Mouse (Mus musculus): ENCODE results near the gene Zfp74.

Zfp74 gene

DNA sequence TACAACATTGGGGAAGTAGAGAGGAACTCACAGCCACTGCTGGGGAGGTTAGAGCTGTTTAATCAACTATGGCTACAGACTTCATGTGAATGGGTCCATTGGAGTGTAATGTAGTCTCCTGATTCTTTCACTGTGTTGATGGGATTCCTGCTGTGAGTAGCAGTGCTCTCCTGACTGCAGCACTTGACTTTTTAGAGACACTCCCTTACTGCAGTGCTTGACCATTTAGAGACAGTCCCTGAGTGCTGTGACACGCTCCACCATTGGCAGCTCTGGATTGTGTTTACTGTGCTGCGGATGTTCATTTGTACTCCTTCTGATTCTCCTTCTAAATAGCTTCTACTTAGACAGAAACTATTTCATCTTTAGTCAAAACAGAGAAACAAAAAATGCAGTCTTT, 11.1 kb downstream of the Zfp74 start:
- no peak for DNase-seq

DNA sequence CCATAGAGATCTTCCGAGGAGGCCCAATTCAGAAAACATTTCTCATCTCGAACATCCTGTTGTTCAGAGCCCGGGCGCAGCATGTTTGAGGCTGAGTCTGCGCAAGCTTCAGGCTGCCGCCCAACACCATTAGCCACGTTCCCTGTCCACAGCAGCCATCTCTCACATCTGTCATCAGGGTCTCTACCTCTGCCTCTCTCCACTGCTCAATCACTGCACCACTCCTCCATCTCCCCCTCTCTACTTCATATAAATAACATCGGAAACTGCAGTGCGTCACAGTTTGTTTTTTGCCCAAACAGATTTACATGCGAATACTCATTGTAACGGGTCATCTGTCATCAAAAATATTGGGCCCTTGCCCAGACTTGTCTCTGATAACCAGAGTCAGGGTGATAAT, 12.9 kb downstream of the Zfp74 start:
- DNase-seq = no peak

DNA sequence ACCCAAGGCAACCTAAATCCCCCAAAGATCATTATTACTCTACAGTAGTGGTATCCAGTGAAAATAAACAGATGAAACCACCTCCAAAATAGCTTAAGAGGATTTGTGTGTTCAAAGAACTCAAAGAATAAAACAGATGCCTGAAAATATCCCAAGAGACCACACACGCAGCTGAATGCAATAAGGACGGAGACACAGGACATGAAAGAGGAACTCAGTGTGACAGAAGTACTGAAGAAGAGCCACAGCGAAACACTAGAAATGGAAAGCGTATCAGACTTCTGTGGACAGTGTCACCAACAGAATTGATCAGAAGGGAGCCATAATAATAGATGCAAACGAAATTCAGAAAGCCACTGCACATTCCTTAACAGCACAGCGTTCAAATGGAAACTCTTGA, 15.0 kb downstream of the Zfp74 start:
- no peak for DNase-seq

DNA sequence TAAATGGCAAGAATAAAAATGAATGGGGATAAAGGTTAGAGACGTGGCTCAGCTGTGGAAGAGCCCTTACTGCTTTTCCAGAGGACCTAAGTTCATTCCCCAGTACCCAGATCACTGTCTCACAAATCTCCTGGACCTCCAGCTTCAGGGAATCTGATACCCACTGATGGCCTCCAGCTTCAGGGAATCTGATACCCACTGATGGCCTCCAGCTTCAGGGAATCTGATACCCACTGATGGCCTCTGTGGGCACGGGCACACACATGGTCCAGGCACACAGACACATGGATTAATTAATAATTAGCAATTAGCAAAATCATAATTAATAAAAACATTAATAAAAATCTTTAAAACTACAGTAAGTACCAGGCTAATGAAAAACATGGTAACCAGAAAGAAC, 31.1 kb downstream of the Zfp74 start:
- DNase-seq = no peak

DNA sequence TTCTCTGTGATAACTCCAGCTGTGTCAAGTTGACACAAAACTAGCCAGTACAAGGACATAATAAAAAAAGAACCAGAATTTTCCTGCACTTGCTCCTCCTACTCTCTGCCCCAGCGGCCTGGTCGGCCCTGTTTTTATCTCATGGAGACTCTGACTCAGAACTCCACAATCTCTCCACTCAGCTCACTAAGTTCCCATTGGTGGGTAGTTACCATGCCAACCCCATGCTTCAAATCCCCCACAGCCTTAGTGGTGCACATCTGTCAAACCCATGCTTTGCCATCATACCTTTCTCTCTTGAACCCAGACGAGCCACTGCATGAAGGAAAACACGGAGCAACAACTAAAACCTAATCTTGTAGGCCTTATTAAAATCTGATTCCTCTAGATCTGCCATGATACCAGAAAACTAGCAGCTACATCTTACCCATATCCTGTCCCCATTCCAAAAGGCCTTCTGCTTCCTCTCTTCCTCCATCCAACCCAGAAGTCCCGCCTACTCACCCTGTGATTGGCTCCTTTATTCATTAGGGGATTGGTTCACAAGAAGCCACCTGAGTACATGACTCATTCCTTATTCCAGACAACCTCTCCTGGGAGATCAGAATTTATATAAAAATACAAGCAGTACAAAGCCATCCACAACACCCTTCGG, 32.3 kb downstream of the Zfp74 start:
- DNase-seq = no peak

- DNase-seq = no peak
Observed at GRCm38 (mm10) chr7:29918062-29918453, 35.8 kb downstream of the Zfp74 start.

DNA sequence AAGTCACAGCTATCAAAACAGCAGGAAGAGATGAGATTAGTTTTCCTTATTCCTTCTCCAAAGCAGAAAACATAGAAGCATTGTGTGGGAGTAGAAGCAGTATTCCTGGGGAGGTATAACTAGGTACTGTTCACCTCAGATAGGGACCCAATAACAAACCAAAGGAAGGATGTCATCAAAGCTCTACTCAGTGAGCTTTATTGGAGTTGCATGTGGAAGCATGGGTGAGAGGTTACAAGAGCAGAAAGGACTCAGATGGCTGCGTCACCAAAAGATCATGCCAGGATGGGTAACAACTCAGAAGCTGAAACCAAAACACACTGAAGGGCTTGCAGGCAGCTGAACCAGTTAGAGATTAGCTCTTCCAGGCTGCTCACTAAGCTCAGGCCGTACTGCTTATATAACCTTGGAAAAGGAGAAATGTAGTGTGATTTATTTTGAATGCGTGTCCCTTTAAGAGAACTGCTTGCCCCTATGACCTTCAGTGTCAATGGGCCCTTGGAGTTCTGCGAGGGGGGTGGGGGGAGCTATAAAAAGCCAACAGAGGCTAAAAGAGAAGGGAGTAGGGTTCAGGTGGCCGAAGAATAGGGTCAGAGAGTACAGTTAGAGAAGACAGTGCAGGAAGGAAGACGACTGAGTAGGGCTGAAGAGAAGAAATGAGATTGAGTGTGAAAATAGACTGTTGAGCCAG, 36.4 kb downstream of the Zfp74 start:
- peak; percentile 24 for DNase-seq

- no peak for DNase-seq
Observed at GRCm38 (mm10) chr7:29912172-29912571, 41.7 kb downstream of the Zfp74 start.

DNA sequence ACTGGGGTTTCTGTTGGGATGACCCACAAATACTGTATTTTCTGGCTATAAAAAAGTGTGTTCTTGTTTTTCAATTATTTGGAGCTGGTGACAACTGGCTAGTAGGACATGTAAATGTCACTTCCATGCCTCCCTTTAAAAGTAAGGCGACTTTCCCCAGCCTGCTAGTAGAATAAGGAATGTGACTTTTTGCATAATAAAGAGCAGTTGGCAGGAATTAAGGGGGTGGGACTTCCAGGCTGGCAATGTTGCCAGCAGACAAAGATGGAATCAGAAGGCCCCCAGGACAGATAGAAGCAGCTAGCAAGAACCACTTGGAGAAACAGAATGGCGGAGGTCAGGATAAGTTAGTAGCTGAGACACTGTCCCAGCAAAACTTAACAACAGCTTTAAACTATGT, 43.6 kb downstream of the Zfp74 start:
- DNase-seq = no peak

GRCm38 (mm10) chr7:29908130-29908950, 45.5 kb downstream of the Zfp74 start, which contains the start of gene Zfp383:
Gene Zfp383 (plus strand): TSS chr7:29908223.
- peak; percentile 87 for DNase-seq

GRCm38 (mm10) chr7:29907206-29907605, 46.7 kb downstream of the Zfp74 start:
- DNase-seq = no peak

GRCm38 (mm10) chr7:29906682-29907058, 47.2 kb downstream of the Zfp74 start:
- peak; percentile 27 for DNase-seq

GRCm38 (mm10) chr7:29905966-29906681, 47.8 kb downstream of the Zfp74 start, which contains the start of gene Zfp27:
Gene Zfp27 (minus strand): TSS chr7:29906572.
- peak; percentile 83 for DNase-seq

DNA sequence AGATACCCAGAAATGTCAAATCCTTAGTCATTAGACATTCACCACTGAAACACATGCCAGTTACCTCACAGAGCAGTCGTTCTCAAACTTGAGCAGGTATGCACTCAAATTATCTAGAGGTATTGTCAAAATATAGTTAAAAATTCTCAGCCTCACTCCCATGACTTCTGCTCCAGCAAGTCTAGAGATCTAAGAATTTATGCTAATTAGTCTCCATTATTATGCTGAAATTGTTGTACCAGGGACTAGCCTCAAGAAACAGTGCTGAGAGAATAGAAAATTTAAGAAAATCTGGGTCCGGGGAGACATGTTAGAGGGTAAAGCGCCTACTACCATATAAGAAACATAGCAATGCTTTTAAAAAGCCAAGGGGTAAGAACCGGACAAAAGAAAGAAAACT, 49.8 kb downstream of the Zfp74 start:
- no peak for DNase-seq

- no peak for DNase-seq
Observed at GRCm38 (mm10) chr7:29898351-29898750, 55.5 kb downstream of the Zfp74 start.

DNA sequence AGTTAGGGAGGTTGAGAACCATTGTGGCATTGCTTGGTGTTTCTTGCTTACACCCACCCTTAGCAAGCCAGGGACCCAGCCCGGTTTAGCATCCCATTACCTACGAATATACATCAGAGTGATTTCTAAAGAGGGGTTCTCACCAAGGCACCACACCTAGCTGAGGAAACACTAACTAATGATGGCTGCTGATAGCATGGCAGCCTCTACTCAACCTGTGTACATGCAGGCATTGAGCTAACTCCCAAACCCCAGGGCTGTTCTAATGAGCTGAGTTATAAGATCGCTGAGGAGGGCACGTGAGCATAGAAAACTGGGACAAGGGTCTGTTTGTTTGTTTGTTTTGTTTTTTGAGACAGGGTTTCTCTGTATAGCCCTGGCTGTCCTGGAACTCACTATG, 61.1 kb downstream of the Zfp74 start:
- DNase-seq = no peak

DNA sequence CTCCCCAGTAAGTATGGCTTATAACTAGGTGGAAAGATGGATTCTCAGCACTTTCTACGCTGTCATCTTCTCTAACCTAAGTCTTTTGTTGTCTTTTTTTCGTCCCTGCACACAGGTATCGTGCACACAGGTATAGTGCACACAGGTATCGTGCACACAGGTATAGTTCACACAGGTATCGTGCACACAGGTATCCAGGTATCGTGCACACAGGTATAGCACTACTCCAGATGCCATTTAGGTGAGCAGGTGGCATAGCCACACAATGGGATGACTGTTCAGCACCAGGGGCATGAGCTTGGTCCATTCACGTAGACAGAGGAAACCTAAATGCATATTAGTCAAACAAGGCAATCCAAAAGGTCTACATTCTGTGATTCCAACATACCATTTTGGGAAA, 63.4 kb downstream of the Zfp74 start:
- DNase-seq = no peak

- no peak for DNase-seq
Observed at GRCm38 (mm10) chr7:29880916-29881315, 73.0 kb downstream of the Zfp74 start.
